Mouse (Mus musculus) CD4-positive naive resting alpha-beta T cell, adult 57 days (primary cell): ENCODE measurements around the gene Emp3. TPM values are rescaled to one million over a fixed set of nuclear protein-coding genes. Genes with fewer than 3 reads are reported as not detected.

ENCODE experiments used
- total RNA-seq: library from RNA; stranded (reverse); gene quantifications from one replicate; pipeline ENCODE4 v1.2.4, GENCODE M21; 2023

Gene Emp3
- total RNA-seq, result 306 TPM

DNA sequence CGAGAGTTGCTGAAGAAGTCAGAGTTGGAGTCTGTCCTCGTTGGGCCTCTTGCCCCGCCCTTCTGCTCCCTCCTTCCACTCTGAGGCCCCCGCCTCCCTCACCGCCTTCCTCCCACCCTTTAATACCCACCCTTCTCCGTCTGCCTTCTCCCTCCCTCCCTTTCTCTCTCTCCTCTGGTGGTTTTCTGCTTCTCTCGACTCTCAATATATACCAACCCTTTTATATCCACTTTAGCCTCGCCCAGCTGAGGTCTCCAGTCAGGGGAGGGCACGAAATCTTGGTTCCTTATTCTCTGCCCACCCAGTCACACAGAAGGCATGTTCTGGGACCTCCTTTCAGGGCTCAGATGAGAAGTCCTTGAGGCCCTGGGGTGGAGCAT lies at the start of gene Emp3:
TSS of gene Emp3 (minus strand) at position 163 of the 380 bp plus-strand sequence.

DNA sequence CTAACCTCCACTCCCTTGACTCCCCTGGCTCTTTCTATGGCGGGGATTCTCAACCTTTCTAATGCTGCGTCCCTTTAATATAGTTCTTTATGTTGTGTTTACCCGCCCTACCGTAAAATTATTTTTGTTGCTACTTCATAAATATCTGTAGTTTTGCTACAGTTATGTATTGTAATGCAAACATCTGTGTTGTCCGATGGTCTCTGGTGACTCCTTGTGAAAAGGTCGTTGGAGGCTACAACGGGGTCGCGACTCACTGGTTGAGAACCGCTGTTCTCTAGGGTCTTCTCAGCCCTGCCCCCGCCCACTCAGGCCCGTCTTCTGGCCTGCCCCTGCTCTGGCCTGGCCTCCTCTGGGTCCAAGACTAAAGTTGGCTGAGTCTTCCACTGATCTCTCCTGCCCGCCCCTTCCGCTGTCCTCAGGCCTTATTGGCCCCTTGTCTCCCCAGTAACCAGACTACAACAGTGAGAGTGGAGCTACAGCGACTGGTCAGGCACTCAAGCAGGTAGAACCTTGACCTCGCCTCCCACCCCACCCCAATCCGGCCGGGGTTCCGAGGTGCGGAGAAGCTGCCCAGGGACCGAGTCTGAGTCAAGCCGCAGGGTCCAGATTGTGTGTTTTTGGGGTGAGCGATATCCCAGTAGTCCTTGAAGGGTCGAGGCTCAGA lies 2.7 kb upstream of the Emp3 start, which contains the start of gene Ccdc114:
TSS of gene Ccdc114 (plus strand) at position 311 of the 667 bp plus-strand sequence.

DNA sequence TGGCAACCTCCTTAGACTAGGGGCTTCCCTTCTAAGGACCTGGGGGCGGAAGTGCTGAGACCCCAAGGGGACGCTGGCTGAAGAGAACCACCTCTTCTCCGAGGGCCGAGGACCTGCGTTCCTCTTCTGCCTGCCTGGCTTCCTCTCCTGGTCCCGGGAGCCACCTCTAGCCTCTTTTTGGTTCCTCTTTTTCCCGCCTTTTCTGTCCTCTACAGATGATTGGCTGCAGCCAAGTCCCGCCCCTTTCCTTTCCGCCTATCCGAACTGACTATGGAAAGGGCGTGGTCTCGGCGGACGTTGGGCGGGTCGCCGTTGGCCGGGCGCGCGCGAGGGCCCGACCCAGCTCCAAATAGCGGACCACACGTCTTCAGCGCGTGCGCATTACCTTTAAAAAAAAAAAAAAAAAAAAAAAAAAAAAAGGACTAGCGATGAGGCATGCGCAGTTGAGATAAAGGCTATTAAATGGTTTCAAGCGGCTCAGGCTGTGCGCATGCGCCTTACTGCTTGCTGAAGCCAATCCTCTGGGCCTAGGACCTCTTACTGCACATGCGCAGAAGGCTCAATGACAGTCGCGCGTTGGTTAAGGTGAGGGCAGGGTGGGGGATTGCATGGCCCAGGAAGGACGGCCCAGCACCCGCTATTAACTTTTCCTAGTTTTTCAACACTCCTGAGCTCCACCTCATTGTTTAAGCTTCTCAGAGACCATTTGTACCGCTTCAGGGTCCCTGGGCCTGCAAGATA lies 24.5 kb downstream of the Emp3 start, which contains the start of the genes Syngr4 and Tmem143:
TSS of gene Syngr4 (minus strand) at position 198 of the 741 bp plus-strand sequence.
TSS of gene Tmem143 (plus strand) at position 425 of the 741 bp plus-strand sequence.

DNA sequence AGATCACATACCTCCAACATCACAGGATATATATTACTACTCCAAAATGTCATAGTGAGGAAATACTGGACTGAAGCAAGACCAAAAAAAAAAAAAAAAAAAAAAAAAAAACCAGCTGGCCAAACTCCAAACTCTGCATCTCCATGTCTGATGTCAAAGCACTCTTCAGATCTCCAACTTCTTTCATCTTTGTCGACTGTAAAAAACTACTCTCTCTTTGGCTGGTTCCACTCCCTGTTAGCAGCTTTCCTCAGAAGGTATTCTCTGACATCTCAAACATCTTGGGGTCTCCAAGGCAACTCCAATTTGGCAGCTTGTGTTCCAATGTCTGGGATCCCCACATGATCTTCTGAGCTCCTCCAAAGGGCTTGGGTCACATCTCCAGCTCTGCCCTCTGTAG lies 42.9 kb downstream of the Emp3 start, which contains the start of gene Grin2d:
TSS of gene Grin2d (minus strand) at position 101 of the 400 bp plus-strand sequence.

DNA sequence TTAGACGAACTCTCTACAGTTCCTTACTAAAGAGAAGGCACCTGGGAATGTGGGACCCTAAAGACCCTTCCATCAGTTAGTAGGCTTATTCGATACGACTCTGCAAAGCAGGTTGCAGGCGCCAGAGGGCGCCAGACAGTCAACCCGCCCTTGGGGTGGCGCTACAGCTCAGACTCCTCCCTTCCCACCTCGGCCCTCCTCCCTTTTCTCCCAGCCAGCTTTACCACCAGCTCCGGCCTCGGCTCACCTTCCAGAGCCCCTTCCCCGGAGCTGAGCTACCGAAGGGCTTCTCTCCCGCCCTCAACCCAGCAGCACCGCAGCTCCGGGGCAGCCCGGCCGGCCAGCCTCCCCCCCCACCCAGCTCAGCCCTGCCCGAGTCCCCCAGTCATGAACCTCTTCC lies 48.6 kb downstream of the Emp3 start, which contains the start of gene Kdelr1:
TSS of gene Kdelr1 (plus strand) at position 149 of the 400 bp plus-strand sequence.

Other genes with a start within 250 kb of the Emp3 start
- gene Ntn5, start 237.4 kb downstream of the Emp3 start, total RNA-seq, result 0.38 TPM
- not detected for gene Sec1, start 227.0 kb downstream of the Emp3 start, total RNA-seq
- gene Car11, start 221.6 kb downstream of the Emp3 start, total RNA-seq, result 12.3 TPM
- 41.2 TPM for gene Dbp, start 216.3 kb downstream of the Emp3 start, total RNA-seq
- 2,817 TPM for gene Rpl18, start 205.9 kb downstream of the Emp3 start, total RNA-seq
- 31.0 TPM for gene Sphk2, start 203.4 kb downstream of the Emp3 start, total RNA-seq
- gene Fam83e, start 200.2 kb downstream of the Emp3 start, total RNA-seq, result 2.5 TPM
- gene Spaca4, start 195.6 kb downstream of the Emp3 start, total RNA-seq, result not detected
- 0.89 TPM for gene Lmtk3, start 137.7 kb downstream of the Emp3 start, total RNA-seq
- 1.9 TPM for gene Sult2b1, start 136.7 kb downstream of the Emp3 start, total RNA-seq
- 127 TPM for gene Cyth2, start 106.8 kb downstream of the Emp3 start, total RNA-seq
- 1.8 TPM for gene Kcnj14, start 96.6 kb downstream of the Emp3 start, total RNA-seq
- gene Grwd1, start 90.5 kb downstream of the Emp3 start, total RNA-seq, result 31.7 TPM
- gene Kdelr1, start 48.6 kb downstream of the Emp3 start, total RNA-seq, result 60.7 TPM
- gene Grin2d, start 43.0 kb downstream of the Emp3 start, total RNA-seq, result 0.41 TPM
- gene Syngr4, start 24.7 kb downstream of the Emp3 start, total RNA-seq, result not detected
- gene Tmem143, start 24.5 kb downstream of the Emp3 start, total RNA-seq, result 9.2 TPM
- 2.9 TPM for gene Ccdc114, start 2.7 kb upstream of the Emp3 start, total RNA-seq
- gene Abcc6, start 108.9 kb upstream of the Emp3 start, total RNA-seq, result not detected
- gene Nomo1, start 112.3 kb upstream of the Emp3 start, total RNA-seq, result 38.3 TPM
- not detected for gene Kcnj11, start 179.4 kb upstream of the Emp3 start, total RNA-seq